Comparison of ENCODE assay signal across 20 mouse cellular contexts in genomic region chr3:133387283-133387682, GRCm38 (mm10).
"Had no signal": no experiment of that assay in that cellular context is flagged by ENCODE, and none has a peak within 500 bp of the region (broad histone marks: within the 10 kb centered on the region; RNA-seq: fewer than 3 reads in every experiment).

No protein-coding gene starts in this region.

- H3K4me3 ChIP-seq: limb, embryonic 12.5 days; limb, embryonic 15.5 days; midbrain, embryonic 12.5 days; neural tube, embryonic 12.5 days; neural tube, embryonic 15.5 days had no signal

- H3K4me2 ChIP-seq: limb, embryonic 12.5 days; limb, embryonic 15.5 days; liver, embryonic 11.5 days; lung, embryonic 14.5 days; midbrain, embryonic 12.5 days; neural tube, embryonic 12.5 days; neural tube, embryonic 15.5 days had no signal

- H3K9me3 ChIP-seq: limb, embryonic 12.5 days; limb, embryonic 15.5 days; midbrain, embryonic 12.5 days; neural tube, embryonic 12.5 days; neural tube, embryonic 15.5 days had no signal

- H3K27me3 ChIP-seq: limb, embryonic 12.5 days; limb, embryonic 15.5 days; midbrain, embryonic 12.5 days; neural tube, embryonic 12.5 days; neural tube, embryonic 15.5 days had no signal

- H3K9ac ChIP-seq: limb, embryonic 12.5 days; limb, embryonic 15.5 days; liver, embryonic 14.5 days; liver, postnatal 0 days; lung, embryonic 14.5 days; midbrain, embryonic 12.5 days; neural tube, embryonic 12.5 days; neural tube, embryonic 15.5 days had no signal

- H3K27ac ChIP-seq: limb, embryonic 12.5 days; limb, embryonic 15.5 days; liver, embryonic 14.5 days; macrophage; midbrain, embryonic 12.5 days; neural tube, embryonic 12.5 days; neural tube, embryonic 15.5 days; stomach, postnatal 0 days had no signal

- ATAC-seq: intestine, postnatal 0 days; liver, postnatal 0 days; lung, postnatal 0 days had no signal

- H3K4me1 ChIP-seq: limb, embryonic 12.5 days; midbrain, embryonic 12.5 days; neural tube, embryonic 12.5 days; neural tube, embryonic 15.5 days had no signal

- H3K36me3 ChIP-seq: limb, embryonic 12.5 days; limb, embryonic 15.5 days; midbrain, embryonic 12.5 days; neural tube, embryonic 12.5 days; neural tube, embryonic 15.5 days had no signal

- DNase-seq: left cerebral cortex, postnatal 4 days; liver, postnatal 0 days; lung, embryonic 14.5 days; right cerebral cortex, adult 18-20 months; right cerebral cortex, postnatal 14 days; right cerebral cortex, postnatal 4 days; thymus, adult 2 months; thymus, postnatal 14 days; thymus, postnatal 4 days had no signal
